Mouse (Mus musculus) embryonic facial prominence, embryonic 11.5 days (tissue): Measurements from ENCODE around the gene Cyp2j9. TPM values are rescaled to one million over a fixed set of nuclear protein-coding genes. Genes with fewer than 3 reads are reported as not detected.
"Not testable (repeated sequence)": the region's sequence is repeated elsewhere in the genome, so short reads cannot be mapped to it uniquely, and the experiment has no call there.

Experiments
- ATAC-seq: fragments of 200-750 bp; cut with Nextera tagmentation; replicated peaks from 2 replicates; pipeline ENCODE4 v1.8.0; 2017; ENCODE audit warnings: low read depth; ENCODE audit not compliant: insufficient number of reproducible peaks, low FRiP score, low TSS enrichment
- DNase-seq: peaks from one replicate; pipeline ENCODE4 v3.0.0-alpha.2; 2015; ENCODE audit warnings: low spot score
- H3K27ac ChIP-seq: fragments of 300-500 bp; sonication (generic); replicated peaks from 2 replicates; pipeline ENCODE4 v1.5.1; 2014; ENCODE audit warnings: mild to moderate bottlenecking, low read depth, low read length, control low read depth
- H3K27me3 ChIP-seq: fragments of 300-500 bp; sonication (generic); 2 replicates; pipeline ENCODE4 v1.6.1; 2014; ENCODE audit warnings: mild to moderate bottlenecking, low read length, moderate library complexity, mixed read lengths; ENCODE audit not compliant: control insufficient read depth, insufficient read depth
- H3K36me3 ChIP-seq: fragments of 300-500 bp; sonication (generic); replicated peaks from 2 replicates; pipeline ENCODE4 v1.6.1; 2014; ENCODE audit warnings: low read depth, mild to moderate bottlenecking, low read length, moderate library complexity, mixed read lengths; ENCODE audit not compliant: control insufficient read depth, insufficient read depth
- H3K4me1 ChIP-seq: fragments of 300-500 bp; sonication (generic); 2 replicates; pipeline ENCODE4 v1.6.1; 2014; ENCODE audit warnings: low read length, mixed read lengths; ENCODE audit not compliant: control insufficient read depth, insufficient read depth
- H3K4me2 ChIP-seq: fragments of 300-500 bp; sonication (generic); 2 replicates; pipeline ENCODE4 v1.6.1; 2014; ENCODE audit warnings: low read depth, mild to moderate bottlenecking, control low read depth, low read length, moderate library complexity
- H3K4me3 ChIP-seq: fragments of 300-500 bp; sonication (generic); 2 replicates; pipeline ENCODE4 v1.5.1; 2014; ENCODE audit warnings: low read depth, low read length, control low read depth
- H3K9ac ChIP-seq: fragments of 300-500 bp; sonication (generic); replicated peaks from 2 replicates; pipeline ENCODE4 v1.6.1; 2014; ENCODE audit warnings: mild to moderate bottlenecking, control low read depth, low read length
- H3K9me3 ChIP-seq: fragments of 300-500 bp; sonication (generic); replicated peaks from 2 replicates; pipeline ENCODE4 v1.6.1; 2016; ENCODE audit warnings: mild to moderate bottlenecking, low read length, inconsistent platforms, mixed read lengths; ENCODE audit not compliant: control insufficient read depth
- WGBS: fragments of 180-500 bp; shearing (Covaris S2); extraction: QIAGEN DNeasy Blood & Tissue Kit; methylation state at CpG from one replicate; pipeline ENCODE4 v1.1.7; 2014; 5-methylcytosine and 5-hydroxymethylcytosine counted together
- polyA plus RNA-seq: library from polyadenylated mRNA; unstranded; fragments of >200 nt; fragmentation: Nextera tagmentation; extraction: Ambion mirVana; gene quantifications from 2 replicates; pipeline ENCODE4 v1.2.1, GENCODE M21; 2014

The Cyp2j9 gene
- 1.1 and 1.8 TPM in 2 replicates for polyA plus RNA-seq

DNA sequence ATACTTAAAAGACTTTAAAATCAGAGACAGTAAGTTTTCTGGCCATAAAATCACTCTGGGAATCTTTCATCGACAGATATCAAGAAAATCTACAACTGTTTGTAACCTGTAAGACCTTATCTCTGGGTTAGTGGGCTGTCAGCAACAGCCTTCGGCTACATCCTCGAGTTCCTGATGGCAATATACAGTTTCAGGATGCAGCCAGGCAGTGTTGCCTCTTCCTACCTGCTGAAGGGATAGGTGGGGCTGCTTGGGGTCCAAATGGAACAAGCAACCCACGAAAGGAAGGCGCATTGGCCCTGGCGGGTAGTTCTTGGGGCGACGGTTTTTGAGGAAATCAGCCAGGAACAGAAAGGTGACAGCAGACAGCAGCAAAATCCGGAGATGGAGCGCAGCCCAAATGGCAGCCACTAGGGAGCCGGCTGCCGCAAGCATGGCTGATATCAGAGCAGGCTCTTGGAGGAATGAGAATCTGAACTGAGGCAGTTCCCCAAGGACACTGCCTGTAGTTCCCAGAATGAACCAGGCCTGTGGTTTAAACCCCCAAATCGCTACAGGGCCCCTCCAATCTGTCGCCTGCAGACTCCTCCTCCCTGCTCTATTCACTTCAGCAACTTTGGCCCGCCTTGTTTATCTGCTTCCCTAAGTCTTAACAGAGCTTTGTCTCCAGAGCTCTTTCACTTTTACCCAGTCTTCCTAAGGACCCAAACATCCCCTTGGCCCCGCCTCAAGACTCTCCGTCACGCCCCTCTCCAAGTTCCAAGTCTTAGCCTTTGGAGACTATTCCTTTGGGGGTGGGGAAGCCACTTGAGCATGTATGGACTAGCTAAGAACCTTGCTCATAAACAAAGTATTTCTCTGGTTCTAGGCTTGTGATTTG lies at the start of gene Cyp2j9:
Cyp2j9 (minus strand) TSS at position 668 of the 880 bp plus-strand sequence.
- Histone ChIP-seq H3K4me1 (no peaks in the 10 kb centered on the region), H3K9me3 (no peaks in the 10 kb centered on the region), H3K36me3 (no peaks in the 10 kb centered on the region), H3K9ac (peak within 1 kb of the TSS; percentile 46), H3K4me3 (peak within 1 kb of the TSS; percentile 34), H3K27me3 (no peaks in the 10 kb centered on the region), H3K27ac (no peak within 1 kb of the TSS), H3K4me2 (peak within 1 kb of the TSS; percentile 52)
- DNase-seq = peak; percentile 74
- 5% methylated on average over 18 of the region's 18 CpGs for WGBS
- ATAC-seq = peak; percentile 90

GRCm38 (mm10) chr4:96635455-96635854 lies 44.1 kb upstream of the Cyp2j9 start:
- H3K27me3 ChIP-seq = no peaks in the 10 kb centered on the region
- H3K4me1 ChIP-seq = no peaks in the 10 kb centered on the region
- ATAC-seq (no peak), DNase-seq (no peak)
- no peak overlapping the region for H3K4me2 ChIP-seq
- WGBS = 70% methylated on average over 1 of the region's 1 CpGs
- no peaks in the 10 kb centered on the region for H3K9me3 ChIP-seq
- H3K27ac ChIP-seq = no peak overlapping the region
- no peak overlapping the region for H3K4me3 ChIP-seq
- no peak overlapping the region for H3K9ac ChIP-seq
- H3K36me3 ChIP-seq = no peaks in the 10 kb centered on the region

DNA sequence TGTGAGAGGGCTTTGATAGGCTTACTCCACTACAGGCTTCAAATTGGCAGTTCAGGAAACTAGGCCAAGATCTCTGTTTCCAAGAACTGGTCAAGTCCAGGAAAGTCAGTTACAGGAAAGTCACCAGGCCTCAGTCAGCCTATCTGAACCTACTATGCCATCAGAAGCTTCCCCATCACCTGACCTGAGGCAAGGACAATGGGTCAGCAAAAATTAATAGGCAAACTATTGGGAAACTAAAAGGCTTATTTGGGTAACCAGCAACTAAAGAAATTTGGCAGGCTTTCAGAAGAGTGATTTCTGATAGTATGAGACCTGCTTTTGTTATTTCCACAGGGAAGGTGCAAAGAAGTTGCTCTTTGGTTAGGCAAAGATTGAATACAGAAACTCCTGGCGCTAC lies 31.1 kb upstream of the Cyp2j9 start:
- no peak for DNase-seq
- ATAC-seq = no peak
- H3K9ac ChIP-seq = no peak overlapping the region
- WGBS = 85% methylated on average over 1 of the region's 1 CpGs
- no peak overlapping the region for H3K4me3 ChIP-seq
- no peak overlapping the region for H3K27ac ChIP-seq
- no peaks in the 10 kb centered on the region for H3K9me3 ChIP-seq
- no peaks in the 10 kb centered on the region for H3K4me1 ChIP-seq
- no peaks in the 10 kb centered on the region for H3K27me3 ChIP-seq
- H3K36me3 ChIP-seq = no peaks in the 10 kb centered on the region
- no peak overlapping the region for H3K4me2 ChIP-seq

DNA sequence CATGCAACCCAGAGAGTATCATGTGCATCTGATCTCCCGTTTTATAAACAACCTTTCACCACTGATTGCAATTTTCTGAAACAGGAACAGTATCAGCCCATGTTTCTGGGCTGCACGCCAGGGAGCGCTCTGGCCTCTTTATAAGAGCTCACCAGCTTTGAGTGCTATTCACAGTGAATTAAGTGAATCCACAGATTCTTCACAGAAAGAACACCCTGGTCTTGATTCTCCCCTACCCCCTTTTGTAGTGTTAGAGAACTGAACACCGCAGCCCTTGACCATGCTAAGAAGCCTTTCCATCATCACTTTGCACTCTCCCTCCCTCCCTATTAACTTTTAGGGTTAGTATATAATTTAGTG lies 393 bp upstream of the Cyp2j9 start:
- H3K36me3 ChIP-seq = no peaks in the 10 kb centered on the region
- no peaks in the 10 kb centered on the region for H3K9me3 ChIP-seq
- WGBS = 33% methylated on average over 4 of the region's 4 CpGs
- H3K4me1 ChIP-seq = no peaks in the 10 kb centered on the region
- H3K9ac ChIP-seq = no peak overlapping the region
- no peak overlapping the region for H3K27ac ChIP-seq
- H3K4me2 ChIP-seq = no peak overlapping the region
- no peak overlapping the region for H3K4me3 ChIP-seq
- ATAC-seq = peak; percentile 65; the same call in 1 of the 2 replicates
- H3K27me3 ChIP-seq = no peaks in the 10 kb centered on the region
- DNase-seq = no peak

GRCm38 (mm10) chr4:96581425-96582088 lies 9.8 kb downstream of the Cyp2j9 start:
- H3K27me3 ChIP-seq = no peaks in the 10 kb centered on the region
- no peaks in the 10 kb centered on the region for H3K36me3 ChIP-seq
- DNase-seq (no peak), ATAC-seq (no peak)
- H3K27ac ChIP-seq = no peak overlapping the region
- no peak overlapping the region for H3K4me2 ChIP-seq
- no peak overlapping the region for H3K9ac ChIP-seq
- H3K4me3 ChIP-seq = no peak overlapping the region
- WGBS = 61% methylated on average over 1 of the region's 1 CpGs
- H3K9me3 ChIP-seq = no peaks in the 10 kb centered on the region
- no peaks in the 10 kb centered on the region for H3K4me1 ChIP-seq

- not testable (repeated sequence) for H3K4me2 ChIP-seq, H3K36me3 ChIP-seq, H3K27ac ChIP-seq, H3K4me3 ChIP-seq, H3K4me1 ChIP-seq, ATAC-seq, DNase-seq, H3K9me3 ChIP-seq, H3K27me3 ChIP-seq, H3K9ac ChIP-seq
- WGBS = 43% methylated on average over 6 of the region's 6 CpGs
Observed at GRCm38 (mm10) chr4:96580351-96580750, 11.0 kb downstream of the Cyp2j9 start.

- H3K4me1 ChIP-seq = no peaks in the 10 kb centered on the region
- WGBS = 72% methylated on average over 3 of the region's 3 CpGs
- H3K36me3 ChIP-seq = no peaks in the 10 kb centered on the region
- H3K4me2 ChIP-seq = no peak overlapping the region
- H3K27ac ChIP-seq = no peak overlapping the region
- no peak overlapping the region for H3K4me3 ChIP-seq
- no peak overlapping the region for H3K9ac ChIP-seq
- no peaks in the 10 kb centered on the region for H3K9me3 ChIP-seq
- H3K27me3 ChIP-seq = no peaks in the 10 kb centered on the region
- ATAC-seq (no peak), DNase-seq (no peak)
Observed at GRCm38 (mm10) chr4:96569442-96569841, 21.9 kb downstream of the Cyp2j9 start.

GRCm38 (mm10) chr4:96567988-96568387 lies 23.4 kb downstream of the Cyp2j9 start:
- H3K4me2 ChIP-seq = no peak overlapping the region
- no peak overlapping the region for H3K4me3 ChIP-seq
- no peak for DNase-seq
- no peaks in the 10 kb centered on the region for H3K4me1 ChIP-seq
- H3K36me3 ChIP-seq = no peaks in the 10 kb centered on the region
- no peak for ATAC-seq
- no peaks in the 10 kb centered on the region for H3K9me3 ChIP-seq
- no peak overlapping the region for H3K9ac ChIP-seq
- no peak overlapping the region for H3K27ac ChIP-seq
- no peaks in the 10 kb centered on the region for H3K27me3 ChIP-seq
- WGBS = 69% methylated on average over 1 of the region's 1 CpGs
